Mouse (Mus musculus): ENCODE results near the gene Cd52. TPM values are rescaled to one million over a fixed set of nuclear protein-coding genes. Genes with fewer than 3 reads are reported as not detected.
A peak's percentile ranks its signal among the peaks of the same experiment; 100 is the strongest.

The Cd52 gene
- polyA plus RNA-seq, 1 experiment = 307 TPM

DNA sequence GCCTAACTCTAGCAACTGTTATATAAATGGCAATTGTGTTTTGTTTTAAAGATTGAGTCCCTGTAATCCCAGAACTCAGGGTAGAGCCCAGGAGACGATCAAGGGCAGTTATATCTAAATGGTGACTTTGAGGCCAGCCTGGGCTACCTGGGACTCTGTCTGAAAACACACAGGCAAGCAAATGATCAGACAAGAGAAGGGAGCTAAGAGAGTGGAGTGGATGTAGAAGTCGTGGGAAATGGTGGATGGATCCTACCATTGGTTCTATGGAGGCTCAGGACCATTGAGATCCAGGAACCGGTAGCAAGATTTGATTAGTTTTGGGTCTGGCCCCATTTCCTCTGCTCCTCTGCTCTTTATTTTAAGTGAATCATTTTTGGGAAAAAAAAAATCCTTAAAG, 1.2 kb upstream of the Cd52 start:
- no peak for TF ChIP-seq GATA1 (IDR thresholded peaks at IDR 0.05; ENCODE audit: borderline replicate concordance, low read length)
- Histone ChIP-seq H3K27me3 (replicated peaks) (no peaks in the 10 kb centered on the region), H3K4me1 (peaks cover 85% of the 10 kb centered on the region), H3K9me3 (no peaks in the 10 kb centered on the region), H3K4me3 (replicated peaks) (no peak overlapping the region), H3K36me3 (replicated peaks; ENCODE audit: low read length) (peaks cover 16% of the 10 kb centered on the region)

DNA sequence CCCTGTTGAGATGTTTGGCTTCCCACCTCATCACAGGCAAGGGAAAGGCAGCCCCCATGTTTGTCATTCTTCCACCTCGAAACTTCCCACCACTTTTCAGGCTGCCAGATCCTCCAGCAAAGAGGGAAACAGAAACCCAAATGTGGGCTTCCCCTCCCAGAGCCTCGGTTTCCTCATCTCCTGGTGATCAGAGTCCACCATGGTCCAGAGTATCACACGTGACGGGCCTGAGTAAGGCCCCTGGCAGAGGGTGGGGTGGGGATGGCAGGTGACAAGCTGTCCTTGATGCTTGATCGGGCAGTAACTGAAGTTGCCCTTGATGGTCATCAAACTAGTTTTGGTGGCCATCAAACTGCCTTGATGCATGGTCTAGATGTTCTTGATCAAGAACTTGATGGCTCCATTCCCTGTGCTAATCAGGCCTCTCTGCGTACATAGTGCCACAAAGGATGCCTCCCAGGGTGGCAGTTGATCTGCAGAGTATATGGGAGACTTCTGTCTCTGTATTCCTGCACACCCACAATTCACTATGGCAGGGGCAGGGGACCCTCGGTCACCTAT, 798 bp downstream of the Cd52 start:
- Histone ChIP-seq H3K4me3 (replicated peaks) (peak overlapping the region; percentile 89), H3K27me3 (replicated peaks) (no peaks in the 10 kb centered on the region), H3K9me3 (no peaks in the 10 kb centered on the region), H3K4me1 (peaks cover 75% of the 10 kb centered on the region), H3K36me3 (replicated peaks; ENCODE audit: low read length) (peaks cover 20% of the 10 kb centered on the region)
- no peak for TF ChIP-seq FLI1 (IDR thresholded peaks at IDR 0.05; ENCODE audit: low read length)
- TF ChIP-seq GATA1 (IDR thresholded peaks at IDR 0.05; ENCODE audit: borderline replicate concordance, low read length) = no peak

DNA sequence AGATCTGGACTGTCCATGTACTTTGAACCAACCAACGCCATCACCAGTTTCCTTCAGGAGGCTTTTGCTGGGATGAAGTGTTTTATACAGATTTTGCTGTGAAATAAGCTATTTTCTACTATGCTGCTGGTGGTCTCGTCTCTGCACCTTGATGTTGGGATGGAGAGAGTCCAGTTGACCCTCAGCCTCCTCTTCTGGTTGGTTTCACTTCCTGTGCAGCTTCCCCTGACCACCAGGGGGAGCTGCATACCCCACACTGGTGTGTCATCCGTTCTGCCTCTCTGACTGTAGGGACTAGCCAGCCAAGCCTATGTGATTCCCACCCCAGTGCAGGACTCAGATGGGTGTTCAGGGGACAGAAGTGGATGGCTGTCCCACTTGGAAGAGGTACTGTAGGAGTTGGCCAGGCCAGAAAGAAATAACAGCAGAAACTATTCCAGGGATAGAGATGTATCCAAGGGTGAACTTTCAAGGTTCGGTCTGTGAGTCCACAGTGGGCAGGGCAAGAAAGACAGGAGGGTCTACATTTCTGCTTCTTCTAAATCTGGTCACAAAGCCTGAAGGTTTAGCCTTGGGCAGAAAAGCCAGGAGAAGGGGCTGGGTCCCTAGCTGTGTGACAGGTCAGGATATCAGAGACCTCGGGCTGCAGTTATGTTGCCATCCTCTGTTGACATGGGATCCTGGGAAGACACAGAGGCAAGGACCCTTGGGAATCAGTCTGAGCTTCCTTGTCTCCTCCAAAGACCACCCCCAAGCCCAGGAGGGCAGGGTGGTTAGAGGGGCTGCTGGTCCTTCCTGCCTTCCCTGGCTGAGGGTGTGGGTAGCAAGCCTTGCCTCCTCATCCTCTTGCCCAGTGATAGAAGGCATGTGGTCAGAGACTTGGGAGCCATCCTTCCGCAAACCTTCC, 2.2 kb downstream of the Cd52 start:
- Histone ChIP-seq H3K36me3 (replicated peaks; ENCODE audit: low read length) (peaks cover 20% of the 10 kb centered on the region), H3K27me3 (replicated peaks) (no peaks in the 10 kb centered on the region), H3K9me3 (no peaks in the 10 kb centered on the region), H3K4me3 (replicated peaks) (peak overlapping the region; percentile 89), H3K4me1 (peaks cover 75% of the 10 kb centered on the region)
- TF ChIP-seq FLI1 (IDR thresholded peaks at IDR 0.05; ENCODE audit: low read length) = no peak
- no peak for TF ChIP-seq GATA1 (IDR thresholded peaks at IDR 0.05; ENCODE audit: borderline replicate concordance, low read length)

DNA sequence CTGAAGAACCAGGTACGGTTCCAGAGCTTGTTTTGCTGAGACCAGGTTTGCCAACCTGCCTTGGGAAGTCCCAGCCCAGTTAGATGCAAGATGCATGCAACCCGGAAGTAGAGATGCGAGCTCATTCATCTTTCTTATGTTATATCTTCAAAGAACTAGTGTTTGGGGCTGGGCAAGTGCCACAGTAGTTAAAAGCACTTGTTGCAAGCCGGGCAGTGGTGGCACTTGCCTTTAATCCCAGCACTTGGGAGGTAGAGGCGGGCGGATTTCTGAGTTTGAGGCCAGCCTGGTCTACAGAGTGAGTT, 3.7 kb downstream of the Cd52 start:
- H3K4me3 ChIP-seq (replicated peaks) = no peak overlapping the region
- peaks cover 9% of the 10 kb centered on the region for H3K27me3 ChIP-seq (replicated peaks)
- TF ChIP-seq FLI1 (IDR thresholded peaks at IDR 0.05; ENCODE audit: low read length) = no peak
- peaks cover 20% of the 10 kb centered on the region for H3K36me3 ChIP-seq (replicated peaks; ENCODE audit: low read length)
- no peaks in the 10 kb centered on the region for H3K9me3 ChIP-seq
- peaks cover 72% of the 10 kb centered on the region for H3K4me1 ChIP-seq

DNA sequence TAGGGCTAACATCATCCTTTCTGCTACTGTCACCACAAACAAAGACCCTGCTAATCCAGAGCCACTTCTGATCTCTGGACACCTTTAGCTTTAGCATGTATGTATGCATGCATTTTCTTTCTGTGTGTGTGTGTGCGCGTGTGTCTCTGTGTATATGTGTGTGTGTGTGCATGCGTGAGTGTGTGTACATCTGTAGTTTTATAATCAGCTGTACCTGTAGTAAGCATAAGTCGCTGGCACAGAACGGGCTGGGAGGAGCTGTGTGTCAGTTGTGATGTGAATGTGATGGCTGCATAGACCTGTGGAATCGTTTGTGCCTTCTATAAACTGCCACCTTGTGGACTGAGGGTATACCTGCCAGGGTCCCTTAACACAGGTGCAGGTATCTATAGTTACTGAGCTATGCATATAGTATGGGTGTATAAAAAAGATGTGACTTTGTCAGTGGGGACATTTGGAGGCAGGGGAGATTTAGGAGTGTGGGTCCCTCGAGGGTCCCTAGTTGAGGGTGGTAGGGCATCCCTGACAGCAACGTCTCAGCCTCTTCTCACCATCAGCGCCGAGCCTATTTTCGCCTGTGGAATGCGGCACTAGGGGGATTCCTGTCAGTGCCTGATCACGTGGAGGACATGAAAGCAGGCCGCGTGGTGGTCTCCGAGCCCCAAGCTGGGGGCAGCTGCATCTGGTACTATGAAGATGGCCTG, 4.2 kb downstream of the Cd52 start:
- Histone ChIP-seq H3K9me3 (no peaks in the 10 kb centered on the region), H3K4me3 (replicated peaks) (no peak overlapping the region), H3K27me3 (replicated peaks) (peaks cover 9% of the 10 kb centered on the region), H3K36me3 (replicated peaks; ENCODE audit: low read length) (peaks cover 20% of the 10 kb centered on the region), H3K4me1 (peaks cover 69% of the 10 kb centered on the region)
- TF ChIP-seq GATA1 (IDR thresholded peaks at IDR 0.05; ENCODE audit: borderline replicate concordance, low read length) (no peak), FLI1 (IDR thresholded peaks at IDR 0.05; ENCODE audit: low read length) (no peak)

DNA sequence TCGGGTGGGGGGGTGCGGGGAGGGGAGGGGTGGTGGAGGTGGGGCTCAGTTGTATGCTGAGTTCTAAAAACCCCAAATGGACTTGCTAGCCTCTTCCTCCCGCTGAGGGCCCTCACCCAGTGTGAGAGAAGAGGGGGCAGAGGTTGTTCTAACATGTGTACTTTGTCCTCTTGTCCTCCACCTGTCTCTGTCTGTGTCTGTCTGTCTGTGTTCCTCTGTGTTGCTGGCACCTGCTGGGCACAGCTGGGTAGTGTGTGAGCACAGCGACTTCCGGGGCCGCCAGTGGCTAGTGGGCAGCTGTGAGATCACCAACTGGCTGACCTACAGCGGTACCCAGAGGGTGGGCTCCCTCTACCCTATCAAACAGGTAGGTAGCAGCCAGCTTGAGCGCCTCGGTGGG, 5.9 kb downstream of the Cd52 start:
- Histone ChIP-seq H3K4me3 (replicated peaks) (no peak overlapping the region), H3K9me3 (peaks cover 5% of the 10 kb centered on the region), H3K4me1 (peaks cover 53% of the 10 kb centered on the region), H3K36me3 (replicated peaks; ENCODE audit: low read length) (peaks cover 20% of the 10 kb centered on the region), H3K27me3 (replicated peaks) (peaks cover 9% of the 10 kb centered on the region)
- no peak for TF ChIP-seq GATA1 (IDR thresholded peaks at IDR 0.05; ENCODE audit: borderline replicate concordance, low read length)

DNA sequence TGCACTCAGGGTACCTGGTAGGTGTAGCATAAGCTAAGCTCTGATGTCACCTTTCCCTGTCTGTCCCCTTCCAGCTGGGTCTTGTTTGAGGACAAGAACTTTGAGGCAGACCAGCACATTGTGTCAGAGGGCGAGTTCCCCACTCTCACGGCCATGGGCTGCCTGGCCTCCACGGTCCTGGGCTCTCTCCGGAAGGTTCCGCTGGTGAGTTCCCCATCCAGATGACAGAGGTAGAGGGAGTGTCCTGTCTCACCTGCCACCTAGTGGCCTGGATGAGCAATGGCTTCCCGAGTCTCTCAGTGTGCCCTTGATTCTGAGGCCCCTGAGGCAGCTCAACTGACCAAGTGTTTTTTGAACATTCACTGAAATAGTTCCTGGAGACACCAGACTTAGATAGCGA, 7.5 kb downstream of the Cd52 start:
- Histone ChIP-seq H3K9me3 (peaks cover 5% of the 10 kb centered on the region), H3K4me3 (replicated peaks) (peak overlapping the region; percentile 6), H3K4me1 (peaks cover 44% of the 10 kb centered on the region), H3K36me3 (replicated peaks; ENCODE audit: low read length) (peaks cover 9% of the 10 kb centered on the region), H3K27me3 (replicated peaks) (peaks cover 24% of the 10 kb centered on the region)
- TF ChIP-seq GATA1 (IDR thresholded peaks at IDR 0.05; ENCODE audit: borderline replicate concordance, low read length) (no peak), FLI1 (IDR thresholded peaks at IDR 0.05; ENCODE audit: low read length) (no peak)

DNA sequence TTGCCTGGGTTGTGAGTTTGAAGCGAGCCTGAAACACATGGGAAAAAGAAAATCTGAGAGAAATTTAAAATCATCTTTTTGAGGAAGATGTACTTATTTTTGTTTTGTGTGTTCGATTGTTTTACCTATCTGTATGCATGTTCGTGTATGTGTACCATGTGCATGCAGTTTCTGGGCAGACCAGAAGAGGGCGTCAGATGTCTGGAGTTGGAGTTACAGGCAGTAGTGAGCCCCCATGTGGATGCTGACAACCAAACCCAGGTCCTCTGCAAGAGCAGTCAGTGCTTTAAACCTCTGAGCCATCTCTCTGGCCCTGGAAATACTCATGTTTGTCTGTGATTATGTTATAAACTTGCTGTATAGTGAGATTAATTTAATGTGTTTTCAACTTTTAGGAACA, 9.9 kb downstream of the Cd52 start:
- H3K27me3 ChIP-seq (replicated peaks) = peaks cover 48% of the 10 kb centered on the region
- H3K9me3 ChIP-seq = peaks cover 5% of the 10 kb centered on the region
- no peak overlapping the region for H3K4me3 ChIP-seq (replicated peaks)
- no peaks in the 10 kb centered on the region for H3K36me3 ChIP-seq (replicated peaks; ENCODE audit: low read length)
- peaks cover 48% of the 10 kb centered on the region for H3K4me1 ChIP-seq
- TF ChIP-seq FLI1 (IDR thresholded peaks at IDR 0.05; ENCODE audit: low read length) (no peak), GATA1 (IDR thresholded peaks at IDR 0.05; ENCODE audit: borderline replicate concordance, low read length) (no peak)

DNA sequence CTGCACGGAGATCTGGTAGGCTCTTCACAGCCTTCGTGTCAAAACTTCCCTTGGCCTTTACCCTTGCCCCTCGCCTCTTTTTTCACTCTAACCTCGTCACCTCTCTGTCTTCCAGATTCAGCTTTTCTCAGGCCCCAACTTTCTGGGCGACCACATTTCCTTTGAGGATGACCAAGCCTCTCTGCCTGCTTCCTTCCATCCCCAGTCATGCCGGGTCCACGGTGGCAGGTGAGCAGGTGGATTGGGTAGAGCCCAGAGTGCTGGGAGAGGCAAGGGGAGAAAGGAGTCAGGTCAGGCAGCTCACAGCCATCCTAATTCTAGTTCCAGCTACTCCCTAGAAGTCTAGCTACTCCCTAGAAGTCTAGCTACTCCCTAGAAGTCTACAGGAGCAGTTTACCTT, 12.4 kb downstream of the Cd52 start:
- peaks cover 59% of the 10 kb centered on the region for H3K27me3 ChIP-seq (replicated peaks)
- no peak for TF ChIP-seq GATA1 (IDR thresholded peaks at IDR 0.05; ENCODE audit: borderline replicate concordance, low read length)
- TF ChIP-seq FLI1 (IDR thresholded peaks at IDR 0.05; ENCODE audit: low read length) = no peak
- peaks cover 29% of the 10 kb centered on the region for H3K4me1 ChIP-seq
- H3K36me3 ChIP-seq (replicated peaks; ENCODE audit: low read length) = no peaks in the 10 kb centered on the region
- peaks cover 5% of the 10 kb centered on the region for H3K9me3 ChIP-seq
- peak overlapping the region; percentile 90 for H3K4me3 ChIP-seq (replicated peaks)

DNA sequence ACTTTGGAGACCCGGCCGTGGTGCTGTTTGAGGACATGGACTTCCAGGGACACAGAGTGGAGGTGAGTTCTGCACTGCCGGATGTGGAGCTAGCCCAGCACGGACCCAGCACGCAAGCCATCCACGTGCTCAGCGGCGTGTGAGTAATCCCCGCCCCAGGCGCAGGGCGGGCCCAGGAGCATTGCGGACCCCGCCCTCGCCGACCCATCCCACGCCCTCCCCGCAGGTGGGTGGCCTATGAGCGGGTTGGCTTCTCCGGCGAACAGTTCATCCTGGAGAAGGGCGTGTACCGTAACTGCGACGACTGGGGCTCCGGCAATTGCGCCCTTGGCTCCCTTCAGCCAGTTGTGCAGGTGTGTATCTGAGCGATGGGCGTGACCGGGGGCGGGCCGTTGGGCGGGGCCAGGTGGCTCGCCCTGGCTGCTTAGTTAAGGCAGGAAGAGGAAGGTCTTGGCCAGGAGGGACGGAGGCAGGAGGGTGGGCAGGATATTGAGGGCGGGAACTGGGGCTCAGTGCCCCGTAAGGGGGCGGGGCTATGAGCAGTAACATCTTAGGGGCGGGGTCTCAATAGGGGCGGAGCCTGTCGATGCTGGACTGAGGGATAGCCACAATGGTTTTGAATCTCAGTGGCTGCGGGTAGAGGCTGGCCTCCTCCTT, 13.0 kb downstream of the Cd52 start:
- no peaks in the 10 kb centered on the region for H3K36me3 ChIP-seq (replicated peaks; ENCODE audit: low read length)
- H3K9me3 ChIP-seq = peaks cover 5% of the 10 kb centered on the region
- TF ChIP-seq FLI1 (IDR thresholded peaks at IDR 0.05; ENCODE audit: low read length) (no peak), GATA1 (IDR thresholded peaks at IDR 0.05; ENCODE audit: borderline replicate concordance, low read length) (no peak)
- peaks cover 62% of the 10 kb centered on the region for H3K27me3 ChIP-seq (replicated peaks)
- peaks cover 24% of the 10 kb centered on the region for H3K4me1 ChIP-seq
- H3K4me3 ChIP-seq (replicated peaks) = peak overlapping the region; percentile 90

All from megakaryocyte, embryonic 14.5 days (primary cell).